Mouse (Mus musculus) embryonic facial prominence, embryonic 11.5 days (tissue): ENCODE measurements around the gene Cd101. TPM values are rescaled to one million over a fixed set of nuclear protein-coding genes. Genes with fewer than 3 reads are reported as not detected.

Experiments used
- polyA plus RNA-seq: library from polyadenylated mRNA; unstranded; fragments of >200 nt; fragmentation: Nextera tagmentation; extraction: Ambion mirVana; gene quantifications from 2 replicates; pipeline ENCODE4 v1.2.1, GENCODE M21; 2014

The Cd101 gene
- polyA plus RNA-seq, 1 experiment from 2014 or later, result not detected

Other genes with a start within 250 kb of the Cd101 start
- gene Vtcn1, start 204.1 kb downstream of the Cd101 start, polyA plus RNA-seq, result 0.15 TPM in 1 of 2 replicates, not detected in the other
- 4.3 and 5.2 TPM in 2 replicates for gene Trim45, start 107.4 kb downstream of the Cd101 start, polyA plus RNA-seq
- gene Ttf2, start 59.9 kb downstream of the Cd101 start, polyA plus RNA-seq, result 23.0 and 25.0 TPM in 2 replicates
- 4.8 and 6.5 TPM in 2 replicates for gene Ptgfrn, start 80.7 kb upstream of the Cd101 start, polyA plus RNA-seq